Mouse (Mus musculus) lung, postnatal 14 days (tissue): ENCODE data around the gene Rhbdf2.

Experiments
- DNase-seq: peaks from one replicate; pipeline ENCODE4 v3.0.0; 2021

The Rhbdf2 gene

DNA sequence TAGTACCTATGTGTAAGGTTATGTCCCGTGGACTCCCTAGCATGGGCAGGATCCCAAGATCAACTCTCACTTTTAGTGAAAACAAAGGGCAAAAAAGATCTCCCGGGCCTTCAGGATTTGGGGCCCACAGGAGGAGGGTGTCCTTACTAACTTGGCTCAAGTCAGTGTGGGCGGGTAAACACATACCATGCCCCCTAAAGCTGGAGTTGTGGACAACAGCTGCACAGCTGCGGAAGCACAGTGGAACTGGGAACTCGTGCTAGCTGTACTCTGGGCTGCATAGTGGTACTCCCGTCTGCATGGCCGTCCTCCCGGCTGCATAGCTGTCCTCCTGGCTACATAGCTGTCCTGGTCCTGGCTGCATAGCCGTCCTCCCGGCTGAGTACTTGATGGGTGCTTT is 31.4 kb upstream of the Rhbdf2 start:
- DNase-seq: no peak

DNA sequence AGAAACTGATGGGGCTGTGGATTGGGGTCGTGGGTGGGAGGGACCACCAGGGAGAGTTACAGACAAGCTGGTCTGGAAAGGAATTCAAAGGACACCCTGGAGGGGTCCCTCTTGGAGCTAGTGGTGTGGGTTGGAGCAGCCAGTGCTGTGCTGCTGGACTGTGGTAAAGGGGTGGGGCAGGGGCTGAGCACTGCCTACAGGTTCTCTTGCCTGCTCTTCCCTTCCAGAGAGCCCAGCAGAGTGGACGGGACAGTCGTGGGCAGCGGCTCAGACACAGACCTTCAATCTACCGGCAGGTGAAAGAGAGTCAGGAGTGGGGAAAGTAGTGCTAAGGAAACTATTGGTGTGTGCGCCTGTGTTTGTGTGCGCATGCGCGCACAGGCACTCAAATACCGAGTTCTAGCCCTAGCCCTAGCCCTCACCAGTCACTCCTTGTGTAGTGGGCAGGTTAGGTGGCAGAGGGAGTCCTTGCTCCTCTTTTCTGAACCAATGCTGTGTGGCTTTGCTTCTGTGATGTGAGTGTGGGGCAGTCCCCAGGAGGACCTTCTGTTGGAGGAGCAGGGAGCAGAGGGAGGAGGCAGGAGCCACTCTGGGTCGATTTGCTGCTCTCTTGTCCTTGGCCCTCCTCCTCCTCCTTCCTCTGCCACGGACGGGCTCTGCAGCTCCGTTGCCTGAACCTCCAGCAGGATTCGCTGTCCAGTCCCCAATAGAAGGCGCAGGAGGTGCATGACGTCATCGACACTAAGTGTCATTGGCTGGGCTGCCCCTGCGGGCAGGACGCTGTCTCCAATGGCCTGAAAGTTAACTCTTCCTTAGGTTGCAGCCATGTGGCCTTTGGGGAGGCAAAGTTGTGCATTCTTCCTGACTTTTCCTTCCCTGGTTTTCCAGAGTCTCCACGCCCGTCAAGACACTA is 30.7 kb upstream of the Rhbdf2 start:
- DNase-seq: peak; percentile 93

DNA sequence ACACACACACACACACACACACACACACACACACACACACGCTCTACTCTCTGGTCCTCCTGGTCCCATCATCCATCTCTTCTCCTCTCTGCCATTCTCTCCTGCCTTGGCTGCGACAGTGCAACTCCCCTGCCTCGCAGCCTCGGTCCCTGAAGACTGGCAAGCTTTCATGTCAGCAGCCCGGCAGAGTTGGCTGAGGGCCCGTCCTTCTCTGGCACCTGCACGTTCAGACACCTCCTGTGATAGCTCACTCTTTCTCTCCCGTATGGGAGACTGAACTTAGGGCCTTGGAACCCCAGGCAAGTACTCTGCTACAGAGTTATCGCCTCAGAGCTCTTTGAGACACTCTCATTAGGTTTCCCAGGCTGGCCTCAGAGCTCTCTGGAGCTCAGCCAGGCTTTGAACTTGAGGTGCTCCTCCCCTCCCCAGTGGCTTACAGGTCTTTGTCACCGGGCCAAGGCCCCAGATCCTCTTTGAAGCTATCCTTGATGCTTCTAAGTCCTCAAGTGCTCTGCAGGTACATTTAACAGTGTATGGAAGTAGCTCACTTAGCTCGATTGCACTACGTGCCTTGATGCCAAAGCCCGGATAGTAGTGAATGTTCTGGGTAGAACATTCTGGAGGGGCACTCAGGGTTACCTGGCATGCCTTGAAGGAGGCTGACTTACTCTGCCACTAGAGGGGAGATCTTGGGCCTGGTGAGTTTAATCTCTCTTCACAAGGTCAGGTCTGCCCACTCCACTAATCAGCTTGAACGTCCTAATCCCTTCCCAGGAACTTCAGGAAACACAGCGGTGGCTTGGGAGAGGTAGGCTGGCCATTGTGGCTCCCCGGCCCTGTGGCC is 29.8 kb upstream of the Rhbdf2 start:
- DNase-seq: peak; percentile 59

DNA sequence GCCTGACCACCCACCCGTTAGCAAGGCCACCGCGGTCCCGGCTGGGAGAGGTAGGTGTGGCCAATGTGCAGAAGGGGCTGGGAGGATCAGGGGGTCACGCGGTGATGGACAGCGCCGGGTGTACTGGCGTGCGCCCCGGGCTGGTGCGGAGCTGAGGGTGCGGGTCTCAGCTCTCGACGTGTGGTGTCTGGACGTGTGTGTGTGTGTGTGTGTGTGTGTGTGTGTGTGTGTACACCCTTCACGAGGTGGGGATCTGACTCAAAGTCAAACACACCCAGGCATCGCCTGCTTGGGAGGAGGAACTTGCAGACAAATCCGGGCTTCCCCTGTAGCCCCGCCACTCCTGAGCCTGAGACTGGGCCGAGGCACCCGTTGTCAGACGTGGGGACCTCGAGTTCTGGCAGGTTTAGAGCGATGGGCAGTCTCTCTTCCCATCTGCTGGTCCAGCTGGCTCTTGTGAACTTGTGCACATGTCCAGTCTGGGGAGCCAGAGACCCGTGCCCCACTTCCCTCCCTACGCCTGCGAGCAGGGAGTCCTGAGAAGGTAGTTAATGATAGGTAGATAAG is 27.5 kb upstream of the Rhbdf2 start, which contains the start of gene Cygb:
Gene Cygb, minus strand, starts transcription at position 59 of the 567 bp plus-strand sequence.
- no peak for DNase-seq

DNA sequence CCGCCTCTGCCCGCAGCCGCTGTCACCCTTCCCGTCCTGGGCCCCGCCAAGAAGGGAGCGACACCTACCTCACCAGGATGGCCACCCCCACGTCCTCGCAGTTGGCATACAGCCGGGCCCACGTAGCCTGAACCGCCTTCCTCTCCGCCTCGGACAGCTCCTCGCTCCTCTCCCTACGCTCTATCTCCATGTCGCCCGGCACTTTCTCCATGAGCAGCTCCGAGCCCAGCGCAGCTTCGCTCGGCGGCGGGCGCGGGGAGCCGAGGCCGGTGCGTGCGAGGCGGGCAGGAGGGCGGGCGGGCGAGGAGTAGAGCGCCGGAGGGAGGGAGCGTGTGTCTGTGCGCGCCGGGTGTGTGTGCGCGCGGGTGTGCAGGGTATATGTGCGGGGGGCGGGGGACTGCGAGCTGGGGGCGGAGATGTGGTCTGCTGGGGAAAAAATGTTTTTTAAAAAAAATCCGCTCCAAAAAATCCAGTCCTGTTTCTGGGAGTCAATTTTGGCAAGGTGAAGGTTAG is 26.9 kb upstream of the Rhbdf2 start:
- no peak for DNase-seq

DNA sequence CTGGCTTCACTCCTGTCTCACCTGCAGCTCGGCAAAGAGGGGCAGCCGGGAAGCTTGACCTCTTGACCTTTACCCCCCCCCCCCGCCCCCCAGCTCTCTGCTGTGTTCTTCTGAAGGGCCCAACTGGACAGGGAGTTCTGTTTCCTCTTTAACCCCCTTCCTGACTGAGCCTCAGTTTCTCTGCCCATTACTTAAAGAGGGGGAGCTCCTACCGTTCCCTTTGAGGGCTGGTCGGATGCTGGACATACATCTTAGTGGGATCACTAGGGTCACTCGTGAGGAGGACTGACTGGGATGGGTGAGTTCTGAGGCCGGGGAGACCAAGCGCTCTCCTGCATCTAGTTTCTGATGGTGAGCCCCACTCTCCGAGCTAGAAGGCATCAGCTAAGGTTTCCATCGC is 26.4 kb upstream of the Rhbdf2 start, which contains the start of gene Prcd:
Gene Prcd, plus strand, starts transcription at position 301 of the 400 bp plus-strand sequence.
- DNase-seq: no peak

DNA sequence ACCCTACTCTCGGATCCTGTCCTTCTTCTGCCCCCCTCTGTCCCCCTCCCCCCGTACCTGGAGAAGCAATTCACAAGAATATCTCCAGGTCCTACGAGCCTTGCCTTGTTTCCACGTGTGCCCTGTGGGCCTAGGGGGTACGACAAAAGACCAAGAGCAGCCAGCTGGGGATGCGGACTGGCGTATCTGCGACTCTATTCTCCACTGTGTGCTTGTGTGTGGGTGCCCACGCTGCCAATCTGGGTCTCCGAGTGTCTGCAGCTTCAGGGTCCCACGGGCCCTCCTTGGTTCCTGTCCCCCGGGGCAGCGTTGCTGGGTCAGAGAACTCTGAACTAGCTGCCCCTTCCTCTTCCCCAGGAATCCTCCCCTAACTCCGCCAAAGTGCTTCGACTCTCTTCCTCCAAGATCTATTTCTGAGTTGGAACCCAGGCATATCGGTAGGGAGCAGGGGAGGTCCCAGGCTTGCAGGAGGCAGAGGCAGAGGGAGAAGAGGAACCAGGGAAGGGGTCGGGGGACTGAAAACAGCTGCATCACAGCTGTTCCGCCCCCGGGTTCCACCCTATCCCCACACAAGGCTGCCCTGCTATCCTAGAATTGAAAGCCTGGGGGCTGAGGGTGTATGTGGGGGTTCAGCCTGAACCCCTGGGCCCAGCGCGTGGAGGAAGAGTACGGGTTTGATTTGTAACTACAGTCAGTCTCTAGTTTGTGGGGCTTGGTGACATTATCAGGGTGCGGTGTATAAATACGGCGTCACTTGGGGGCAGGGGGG is 25.7 kb upstream of the Rhbdf2 start:
- DNase-seq: no peak

DNA sequence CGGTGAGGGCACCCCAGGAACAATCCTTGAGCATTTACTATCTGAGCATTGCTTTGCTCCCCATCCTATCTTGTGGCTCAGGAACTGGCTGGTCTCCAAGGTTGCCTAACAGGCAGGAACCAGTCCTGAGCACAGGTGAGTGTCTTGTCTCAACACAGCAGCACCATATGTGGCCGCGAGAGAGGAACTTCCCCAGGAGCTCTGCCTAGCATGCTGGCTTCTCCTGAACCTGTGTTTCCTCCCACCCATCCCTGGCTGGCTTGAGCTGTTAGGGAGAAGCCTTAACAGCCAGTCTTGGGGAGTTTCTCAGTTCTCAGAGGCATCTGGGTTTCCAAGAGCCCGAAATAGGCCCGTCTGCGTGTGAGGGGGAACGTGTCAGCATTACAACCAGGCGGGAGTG is 24.5 kb upstream of the Rhbdf2 start:
- no peak for DNase-seq

DNA sequence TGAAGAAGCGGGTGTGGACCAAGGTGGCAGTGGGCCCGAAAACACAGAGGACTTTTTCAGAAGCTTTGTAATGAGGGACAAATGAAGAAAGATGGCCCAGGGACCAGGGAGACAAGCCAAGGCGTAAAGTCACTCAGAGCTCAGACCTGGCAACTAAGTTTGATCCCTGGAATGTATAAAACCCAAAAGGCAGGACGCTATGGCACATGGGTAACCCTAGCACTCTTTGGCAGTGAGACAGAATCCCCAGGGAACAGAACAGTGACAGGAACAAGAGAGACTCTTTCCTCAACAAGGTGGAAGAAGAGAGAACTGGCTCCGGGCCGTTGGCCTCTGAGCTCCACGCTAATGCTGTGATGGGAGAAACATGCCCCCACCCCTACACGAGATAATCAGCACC is 24.0 kb upstream of the Rhbdf2 start:
- no peak for DNase-seq

DNA sequence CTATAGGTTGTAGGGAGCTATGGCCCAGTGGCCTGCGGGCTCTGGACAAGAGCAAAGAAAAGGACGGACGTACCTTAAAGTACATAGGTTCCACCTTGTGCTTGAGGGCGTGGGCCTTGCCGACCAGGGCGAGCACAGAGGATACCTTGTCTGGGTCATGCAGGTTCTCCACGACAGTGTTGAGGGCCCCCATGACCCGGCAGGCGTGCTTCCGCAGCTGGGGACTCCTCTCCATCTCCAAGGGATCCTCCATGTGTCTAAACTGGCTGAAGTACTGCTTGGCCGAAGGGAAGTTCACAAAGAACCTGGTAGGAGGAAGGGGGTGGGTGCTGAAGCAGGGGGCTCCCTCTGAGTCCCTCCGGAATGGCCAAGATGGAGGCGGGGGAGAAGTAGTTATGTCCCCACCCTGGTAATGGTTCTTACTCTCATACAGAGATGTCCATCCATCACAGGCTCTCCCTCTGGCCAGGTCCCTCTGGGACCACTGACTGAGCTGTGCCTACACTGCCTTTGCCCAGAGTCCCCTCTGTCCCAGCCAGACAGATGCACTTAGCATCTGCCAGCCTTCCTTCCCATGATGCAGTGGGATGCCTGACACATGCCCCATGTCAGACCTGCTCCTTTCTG is 23.0 kb upstream of the Rhbdf2 start:
- DNase-seq: no peak

DNA sequence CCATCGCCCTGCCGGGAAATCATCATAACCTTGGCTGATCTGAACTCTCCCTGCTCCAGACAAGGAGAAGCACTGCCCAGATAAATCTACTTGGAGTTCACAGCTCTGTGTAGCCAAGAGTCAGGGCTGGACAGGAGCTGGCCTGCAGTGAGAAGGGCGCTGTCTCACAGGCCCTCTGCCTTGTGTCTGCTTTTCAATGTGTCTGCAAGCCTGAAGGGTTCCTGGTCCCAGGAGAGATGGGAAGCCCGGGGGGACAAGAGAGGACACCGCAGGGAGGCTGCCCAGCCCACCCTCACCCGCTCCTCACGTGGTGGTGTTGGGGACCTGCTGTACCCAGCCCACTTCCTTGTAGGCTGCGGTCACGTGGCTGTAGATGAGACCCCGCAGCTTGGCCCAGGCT is 22.2 kb upstream of the Rhbdf2 start:
- no peak for DNase-seq

DNA sequence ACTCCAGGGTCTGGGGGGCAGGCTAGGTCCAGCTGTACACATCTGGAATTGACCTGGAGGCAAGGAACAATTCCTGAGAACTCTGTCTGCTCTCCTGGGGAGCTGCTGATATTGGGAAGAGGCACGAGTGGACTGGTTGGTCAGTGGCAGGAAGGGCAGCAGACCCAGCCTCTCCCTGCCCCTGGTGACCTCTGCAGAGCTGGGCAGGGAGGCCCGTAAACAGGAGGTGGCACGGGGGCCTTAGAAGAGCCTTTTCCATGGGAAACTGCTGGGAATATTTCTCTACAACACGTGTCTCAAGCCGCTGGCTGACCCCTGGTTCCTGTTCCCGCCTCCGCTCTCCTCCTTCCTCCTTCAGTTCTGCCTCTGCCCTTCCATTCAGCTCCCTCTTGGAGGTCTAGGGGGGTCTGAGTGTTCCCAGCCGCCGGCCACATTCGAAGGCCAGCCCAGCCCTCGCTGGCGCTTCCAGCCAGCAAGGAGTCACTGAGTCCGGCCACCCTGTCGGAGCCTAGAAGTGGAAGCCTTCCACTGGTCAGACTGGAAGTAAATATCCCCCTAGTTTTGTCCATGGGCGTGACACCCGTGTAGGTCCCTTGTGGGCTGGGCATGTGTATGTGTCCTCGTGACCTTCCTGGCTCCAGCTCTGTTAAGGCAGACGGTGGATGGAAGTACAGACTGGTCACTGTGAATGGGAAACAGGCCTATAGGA is 21.5 kb upstream of the Rhbdf2 start:
- DNase-seq: no peak

DNA sequence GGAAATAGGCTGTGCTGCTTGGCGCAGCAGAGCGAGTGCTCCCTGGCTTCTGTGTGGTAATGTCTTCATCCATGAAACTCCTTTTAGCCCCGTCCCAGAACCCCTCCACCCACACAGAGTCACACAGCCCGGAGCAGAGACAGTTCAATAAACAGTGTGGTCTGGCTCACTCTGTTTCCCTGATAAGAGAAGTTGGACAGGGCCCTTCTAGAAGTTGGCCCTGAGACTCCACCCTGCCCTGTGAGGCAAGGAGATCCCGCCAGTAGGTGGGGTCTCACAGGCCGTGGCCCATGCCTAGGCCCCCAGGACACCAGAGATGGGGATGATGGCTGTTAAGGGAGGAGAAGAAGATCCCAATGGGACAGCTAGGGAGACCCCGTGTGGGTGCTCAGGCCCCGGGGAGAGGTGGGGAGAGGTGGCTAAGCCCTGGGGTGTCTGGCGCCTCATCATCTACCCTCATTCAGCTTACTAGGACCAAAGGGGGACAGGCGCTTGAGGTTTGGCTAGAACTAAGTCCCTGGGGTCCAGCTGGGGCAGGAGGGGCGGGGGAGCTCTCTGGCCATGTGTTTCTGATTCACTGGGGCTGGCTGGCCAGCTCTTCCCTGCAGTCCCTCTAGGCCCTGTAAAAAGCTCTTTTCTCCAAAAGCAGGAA is 20.6 kb upstream of the Rhbdf2 start:
- DNase-seq: no peak

DNA sequence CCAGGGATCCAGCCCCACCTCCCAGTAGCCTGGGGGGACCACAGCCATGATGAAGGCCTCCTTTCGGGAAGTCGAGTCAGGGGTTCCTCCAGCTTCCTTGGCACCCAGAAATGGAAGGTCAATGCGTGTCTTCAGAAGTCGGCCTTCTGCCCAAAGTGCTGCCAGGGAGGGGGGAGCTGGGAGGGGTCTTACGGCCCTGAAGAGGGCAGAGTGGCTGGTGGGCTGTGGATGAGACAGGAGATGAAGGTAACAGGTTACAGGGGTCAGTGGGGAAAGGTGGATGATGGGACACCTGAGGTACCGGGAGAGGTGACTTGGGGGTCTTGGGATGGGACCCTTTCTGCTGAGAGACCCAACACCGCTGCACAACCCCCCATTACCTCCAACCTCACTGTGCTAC is 20.0 kb upstream of the Rhbdf2 start:
- DNase-seq: no peak

DNA sequence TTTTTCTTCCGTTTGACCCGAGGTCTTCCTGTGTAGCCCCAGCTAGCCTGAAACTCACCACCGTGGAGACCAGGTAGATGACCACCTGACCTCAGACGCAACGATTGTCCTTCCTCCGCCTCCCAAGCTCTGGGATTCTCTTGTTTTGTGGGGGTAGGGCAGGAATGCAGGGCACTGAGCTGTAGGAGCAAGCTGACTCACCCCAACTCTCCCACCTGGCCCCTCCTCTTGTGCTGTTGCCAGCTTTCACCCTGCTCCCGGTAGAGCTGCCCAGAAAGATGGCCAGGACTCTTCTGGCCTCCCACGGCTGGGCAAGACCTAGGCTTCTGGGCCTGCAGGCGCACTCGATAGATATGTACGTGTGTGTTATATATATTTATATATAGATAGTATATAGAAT is 19.3 kb upstream of the Rhbdf2 start:
- no peak for DNase-seq

DNA sequence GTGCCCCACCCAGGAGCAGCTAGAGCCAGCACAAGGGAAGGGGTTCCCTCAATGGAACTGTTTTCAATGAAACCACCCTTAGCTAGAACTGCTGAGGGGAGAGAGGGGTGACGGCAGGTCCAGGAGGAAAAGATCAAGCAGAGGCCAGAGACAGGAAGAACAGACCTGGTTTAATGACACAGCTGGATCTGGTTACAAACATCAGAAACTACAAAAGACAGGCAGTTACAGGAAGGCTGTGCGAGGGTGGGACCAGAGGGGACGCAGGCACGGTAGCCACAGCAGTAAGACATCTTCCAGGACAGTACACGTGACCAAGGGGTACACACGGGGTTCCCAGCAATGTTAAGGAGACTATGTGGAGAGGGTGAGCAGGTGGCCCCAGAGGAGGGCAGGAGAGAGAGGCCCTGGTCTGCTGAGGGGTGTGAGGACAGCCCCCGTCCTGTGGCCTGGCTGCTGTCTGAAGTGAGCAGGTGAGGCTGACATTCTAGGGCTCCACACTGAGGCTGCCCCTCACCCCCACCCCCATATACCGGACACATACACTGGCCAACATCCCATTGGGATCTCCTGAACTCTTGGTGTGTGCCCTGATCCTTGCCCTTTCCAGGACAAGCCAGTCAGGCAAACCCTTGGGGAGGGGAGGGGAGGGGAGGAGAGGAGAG is 18.8 kb upstream of the Rhbdf2 start:
- no peak for DNase-seq

DNA sequence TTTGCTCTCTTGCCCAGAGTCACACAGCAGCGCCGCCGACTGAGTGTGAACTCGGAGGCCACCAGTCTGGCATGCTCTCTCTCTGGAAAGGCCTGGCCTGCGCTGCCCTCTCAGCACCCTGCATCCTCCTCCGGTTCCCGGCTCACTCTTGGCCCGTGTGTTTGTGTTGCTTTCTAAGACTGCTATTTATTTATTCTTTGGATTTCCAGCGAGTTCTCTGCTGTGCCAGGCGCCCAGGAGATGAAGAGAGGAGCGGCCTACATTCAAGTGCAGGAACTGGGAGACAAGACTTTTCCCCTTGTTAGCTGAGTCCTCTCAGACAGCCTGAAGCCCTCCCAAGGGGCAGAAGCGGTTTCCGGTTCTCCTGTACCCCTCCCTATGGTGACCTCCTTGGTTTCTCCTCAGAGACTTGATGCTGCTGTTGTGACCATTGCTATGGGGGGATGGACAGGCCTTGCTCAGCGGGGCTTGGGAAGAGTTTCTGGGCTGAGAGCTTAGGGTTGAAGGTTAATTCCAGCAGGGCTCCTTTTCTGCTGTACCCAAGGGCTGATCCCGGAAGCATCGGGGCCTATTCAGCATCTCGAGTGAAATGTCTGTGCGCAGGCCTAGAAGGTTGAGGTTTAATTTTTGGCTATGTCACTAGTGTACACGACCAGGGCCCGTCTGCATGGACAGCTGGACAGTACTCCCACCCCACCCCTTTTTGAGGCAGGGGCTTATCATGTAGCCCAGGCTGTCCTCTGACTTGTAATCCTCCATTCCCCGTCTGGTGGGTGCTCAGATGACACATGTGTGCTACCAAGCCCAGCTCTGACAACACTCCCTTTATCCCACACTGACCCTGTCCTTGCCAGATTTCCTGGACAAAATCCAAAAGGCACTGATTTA is 17.6 kb upstream of the Rhbdf2 start:
- DNase-seq: no peak

DNA sequence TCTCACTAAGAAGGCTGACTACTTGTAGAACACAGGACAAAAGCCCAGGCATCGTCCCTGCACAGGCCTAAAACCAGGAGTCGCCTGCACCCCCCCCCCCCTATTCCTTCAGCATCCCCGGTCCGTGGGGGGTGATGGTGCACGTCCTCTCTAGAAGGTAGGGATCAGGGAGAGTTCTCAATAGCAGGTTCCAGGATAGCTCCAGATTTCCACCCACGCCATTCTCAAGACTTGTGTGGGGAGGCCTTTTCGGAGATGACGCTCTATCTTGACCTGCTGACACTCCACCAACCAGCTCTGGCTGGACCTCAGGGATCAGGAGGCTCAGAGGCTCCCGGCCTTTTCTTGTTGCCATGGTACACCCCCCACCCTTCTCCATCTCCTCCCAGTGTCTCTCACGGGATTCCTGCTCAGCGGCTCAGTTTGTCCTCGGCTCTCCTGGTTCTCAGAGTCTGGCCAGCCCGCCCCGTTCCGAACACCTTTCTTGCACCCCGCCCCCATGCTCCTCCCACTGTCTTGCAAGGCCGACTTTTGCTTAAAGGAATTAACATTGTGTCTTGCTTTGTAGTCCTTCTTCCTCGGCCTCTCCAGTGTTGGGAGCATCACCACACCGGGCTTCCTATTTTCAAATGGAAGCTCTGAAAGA is 16.9 kb upstream of the Rhbdf2 start:
- no peak for DNase-seq
